Mouse (Mus musculus): ENCODE results near the gene Spta1. TPM values are rescaled to one million over a fixed set of nuclear protein-coding genes. Genes with fewer than 3 reads are reported as not detected.

Gene Spta1
- polyA plus RNA-seq (2015; fragmentation: Nextera tagmentation; extraction: Ambion mirVana) = 0.12 and 0.14 TPM in 2 replicates

DNA sequence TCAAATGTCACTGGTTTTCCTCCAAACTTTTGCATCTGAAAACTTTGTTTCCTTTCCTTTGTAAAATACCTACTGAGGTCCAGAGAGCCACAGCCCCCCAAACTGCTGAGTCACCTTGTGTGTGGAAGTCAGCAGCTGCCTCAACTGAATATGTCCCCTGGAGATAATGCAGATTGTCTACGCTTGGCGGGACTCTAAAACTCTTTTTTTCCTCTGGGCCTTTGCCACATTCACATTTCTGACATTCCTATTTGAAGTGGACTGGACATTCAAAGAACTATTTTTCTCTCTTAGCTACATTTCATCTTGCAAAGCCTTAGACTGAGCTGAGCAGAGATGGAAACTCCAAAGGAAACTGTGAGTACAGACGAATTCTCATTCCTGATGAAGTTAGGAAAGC lies at the start of gene Spta1:
Gene Spta1, plus strand, starts transcription at position 172 of the 400 bp plus-strand sequence.
- no peaks in the 10 kb centered on the region for H3K4me1 ChIP-seq (replicated peaks)
- no peaks in the 10 kb centered on the region for H3K27me3 ChIP-seq
- WGBS = 23% methylated on average over 3 of the region's 3 CpGs
- no peaks in the 10 kb centered on the region for H3K36me3 ChIP-seq
- H3K27ac ChIP-seq (replicated peaks) = no peak within 1 kb of the TSS
- H3K4me3 ChIP-seq = no peak within 1 kb of the TSS
- no peak within 1 kb of the TSS for H3K9ac ChIP-seq
- no peak within 1 kb of the TSS for H3K4me2 ChIP-seq
- ATAC-seq (ENCODE audit: low read depth) = no peak
- H3K9me3 ChIP-seq = no peaks in the 10 kb centered on the region

DNA sequence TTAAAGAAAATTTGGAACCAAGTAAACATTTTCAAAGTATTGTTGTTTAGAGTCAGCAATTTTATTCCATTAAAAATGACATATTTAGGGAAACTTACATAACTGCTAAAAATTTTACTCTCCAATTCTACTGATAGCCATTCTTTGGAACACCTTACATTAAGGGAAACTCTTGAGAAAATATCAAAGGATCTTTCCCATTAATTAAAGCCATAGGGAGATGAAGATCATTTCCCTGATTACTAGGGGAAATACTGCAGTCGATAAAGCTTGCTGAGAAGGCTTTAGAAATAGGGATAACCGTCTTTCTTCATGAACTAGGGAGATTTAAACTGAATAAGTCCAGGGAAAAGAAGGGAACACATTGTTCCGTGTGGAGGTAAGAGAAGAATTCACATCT lies 41.4 kb upstream of the Spta1 start, which contains the start of gene Olfr424:
Gene Olfr424, plus strand, starts transcription at position 301 of the 400 bp plus-strand sequence.
- 88% methylated on average over 3 of the region's 3 CpGs for WGBS
- H3K4me2 ChIP-seq = no peak within 1 kb of the TSS
- H3K4me3 ChIP-seq = no peak within 1 kb of the TSS
- ATAC-seq (ENCODE audit: low read depth) = no peak
- H3K27ac ChIP-seq (replicated peaks) = no peak within 1 kb of the TSS
- no peak within 1 kb of the TSS for H3K9ac ChIP-seq
- H3K27me3 ChIP-seq = no peaks in the 10 kb centered on the region
- no peaks in the 10 kb centered on the region for H3K9me3 ChIP-seq
- no peaks in the 10 kb centered on the region for H3K36me3 ChIP-seq
- no peaks in the 10 kb centered on the region for H3K4me1 ChIP-seq (replicated peaks)

DNA sequence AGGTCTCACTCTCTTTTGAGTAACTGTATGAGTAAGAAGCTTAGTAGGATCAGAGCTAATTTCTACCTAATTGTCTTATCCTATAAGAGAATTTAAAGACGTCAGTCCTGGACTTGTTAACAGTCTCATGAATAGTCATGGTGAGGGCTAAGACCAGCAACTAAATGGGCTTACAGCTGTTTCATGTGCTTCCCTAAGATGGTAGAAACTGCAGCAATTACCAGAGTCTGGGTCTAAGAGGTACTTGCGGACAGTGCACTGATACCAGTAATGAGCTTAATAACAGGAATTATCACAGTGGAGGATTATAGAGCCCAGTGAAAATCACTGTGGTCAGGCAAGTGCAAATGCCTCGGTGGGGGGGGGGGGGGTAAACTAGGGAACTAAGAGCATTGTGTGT lies 40.6 kb upstream of the Spta1 start:
- WGBS = 77% methylated on average over 3 of the region's 3 CpGs
- Histone ChIP-seq H3K27ac (replicated peaks) (no peak overlapping the region), H3K4me2 (no peak overlapping the region), H3K9ac (no peak overlapping the region), H3K9me3 (no peaks in the 10 kb centered on the region), H3K27me3 (no peaks in the 10 kb centered on the region), H3K4me1 (replicated peaks) (no peaks in the 10 kb centered on the region), H3K4me3 (no peak overlapping the region), H3K36me3 (no peaks in the 10 kb centered on the region)
- no peak for ATAC-seq (ENCODE audit: low read depth)

DNA sequence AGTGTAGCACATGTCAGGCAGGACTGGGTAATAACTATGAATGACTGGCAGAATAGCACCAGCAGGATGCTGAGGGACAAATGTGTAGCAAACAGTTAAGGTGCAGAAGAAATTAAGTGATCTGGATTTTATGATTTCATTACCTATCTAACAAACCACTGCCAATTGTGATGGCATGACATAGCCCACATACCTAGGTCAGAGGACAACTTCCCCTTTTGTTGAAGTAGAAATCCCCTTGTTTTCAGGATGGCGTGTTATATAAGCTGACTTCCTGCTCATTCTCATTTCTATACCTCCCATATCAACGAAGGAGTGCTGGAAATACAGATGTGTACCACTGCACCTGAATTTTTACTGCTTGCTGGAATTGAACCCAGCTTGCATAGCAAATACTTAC lies 31.2 kb upstream of the Spta1 start:
- ATAC-seq (ENCODE audit: low read depth) = no peak
- H3K4me3 ChIP-seq = no peak overlapping the region
- no peaks in the 10 kb centered on the region for H3K9me3 ChIP-seq
- H3K4me2 ChIP-seq = no peak overlapping the region
- no peaks in the 10 kb centered on the region for H3K27me3 ChIP-seq
- WGBS = 79% methylated on average over 2 of the region's 2 CpGs
- no peaks in the 10 kb centered on the region for H3K36me3 ChIP-seq
- H3K9ac ChIP-seq = no peak overlapping the region
- no peak overlapping the region for H3K27ac ChIP-seq (replicated peaks)
- no peaks in the 10 kb centered on the region for H3K4me1 ChIP-seq (replicated peaks)

DNA sequence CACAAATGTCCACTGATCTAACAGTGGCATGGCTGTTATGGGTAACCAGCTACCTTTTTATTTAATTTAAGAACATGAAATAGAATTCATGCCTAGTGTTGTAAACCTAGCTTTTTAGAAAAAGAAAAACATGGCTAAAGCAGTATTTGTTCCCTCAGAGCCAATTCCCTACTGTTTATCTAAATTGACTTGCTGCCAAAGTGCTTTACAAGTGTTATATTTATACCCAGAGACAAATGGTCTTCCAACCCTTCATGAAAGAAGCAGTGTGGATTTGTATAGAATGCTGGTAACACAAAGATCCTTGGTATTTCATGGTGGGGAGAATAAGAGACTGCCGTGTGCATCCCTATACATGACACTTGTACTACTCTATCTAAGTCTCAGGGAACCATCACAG lies 25.9 kb upstream of the Spta1 start:
- Histone ChIP-seq H3K27ac (replicated peaks) (no peak overlapping the region), H3K4me3 (no peak overlapping the region), H3K9ac (no peak overlapping the region), H3K4me2 (no peak overlapping the region), H3K36me3 (no peaks in the 10 kb centered on the region), H3K27me3 (no peaks in the 10 kb centered on the region), H3K9me3 (no peaks in the 10 kb centered on the region), H3K4me1 (replicated peaks) (no peaks in the 10 kb centered on the region)
- no peak for ATAC-seq (ENCODE audit: low read depth)
- 75% methylated on average over 1 of the region's 1 CpGs for WGBS

DNA sequence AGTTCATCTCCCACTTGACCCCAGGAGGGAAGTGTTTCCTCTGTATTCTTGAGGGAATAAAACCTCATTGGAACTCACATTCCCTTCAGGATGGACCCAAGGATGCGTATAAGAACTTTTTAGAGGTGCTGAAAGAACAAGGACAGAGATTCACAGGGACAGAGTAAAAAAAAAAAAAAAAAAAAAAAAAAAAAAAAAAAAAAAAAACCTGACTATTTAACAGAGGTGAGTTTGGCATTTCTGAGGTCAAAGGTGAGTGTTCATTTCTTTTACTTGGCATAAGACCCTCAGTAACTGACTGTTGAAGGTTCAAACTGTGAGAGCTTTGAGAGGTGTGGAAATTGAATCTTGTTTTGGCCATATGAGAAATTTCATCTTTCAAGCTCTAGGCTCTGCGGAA lies 23.3 kb upstream of the Spta1 start:
- no peak for ATAC-seq (ENCODE audit: low read depth)
- H3K9ac ChIP-seq = no peak overlapping the region
- no peaks in the 10 kb centered on the region for H3K9me3 ChIP-seq
- H3K36me3 ChIP-seq = no peaks in the 10 kb centered on the region
- 95% methylated on average over 2 of the region's 2 CpGs for WGBS
- H3K27ac ChIP-seq (replicated peaks) = no peak overlapping the region
- no peak overlapping the region for H3K4me2 ChIP-seq
- no peak overlapping the region for H3K4me3 ChIP-seq
- H3K27me3 ChIP-seq = no peaks in the 10 kb centered on the region
- H3K4me1 ChIP-seq (replicated peaks) = no peaks in the 10 kb centered on the region

DNA sequence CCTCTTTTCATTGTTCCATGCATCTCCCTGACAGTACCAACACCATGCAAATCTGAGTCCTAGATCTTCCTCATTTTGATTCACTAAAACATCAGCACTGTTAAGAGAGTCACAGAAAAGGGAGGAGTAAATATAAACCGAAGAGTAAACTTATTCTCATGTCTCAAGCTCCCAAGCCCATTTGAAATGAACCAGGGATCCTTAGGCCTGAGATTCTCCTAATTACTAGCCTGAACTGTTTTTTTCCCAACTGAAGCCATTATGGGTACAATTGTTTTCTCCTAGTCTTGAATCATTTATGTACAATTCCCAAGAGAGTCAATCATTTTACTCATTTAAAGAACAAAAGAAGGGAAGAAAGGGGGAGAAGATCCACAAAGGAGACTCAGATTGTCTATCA lies 17.2 kb upstream of the Spta1 start, which contains the start of gene Olfr420:
Gene Olfr420, plus strand, starts transcription at position 301 of the 400 bp plus-strand sequence.
- ATAC-seq (ENCODE audit: low read depth) = no peak
- no peaks in the 10 kb centered on the region for H3K27me3 ChIP-seq

DNA sequence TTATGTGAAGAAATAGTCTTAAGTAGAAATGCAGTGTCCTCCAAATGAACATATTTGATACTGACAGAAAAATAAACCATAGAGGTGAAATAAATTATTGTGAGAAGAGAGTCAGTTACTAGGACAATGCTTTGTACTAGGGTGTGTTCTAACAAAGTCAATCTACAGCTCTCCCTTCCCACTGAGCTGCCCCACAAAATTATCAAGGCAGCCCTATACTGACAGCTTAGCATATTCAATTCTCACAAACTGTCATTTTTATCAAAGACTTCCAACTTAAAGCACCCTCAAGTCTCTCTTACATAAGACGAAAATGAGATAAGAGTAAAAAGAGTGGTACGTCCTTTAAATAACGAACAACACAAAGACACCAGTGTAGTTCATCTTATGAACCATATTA lies 15.0 kb upstream of the Spta1 start:
- no peak overlapping the region for H3K4me2 ChIP-seq
- H3K27me3 ChIP-seq = no peaks in the 10 kb centered on the region
- H3K4me3 ChIP-seq = no peak overlapping the region
- no peak for ATAC-seq (ENCODE audit: low read depth)
- 91% methylated on average over 3 of the region's 3 CpGs for WGBS
- H3K27ac ChIP-seq (replicated peaks) = no peak overlapping the region
- no peak overlapping the region for H3K9ac ChIP-seq
- no peaks in the 10 kb centered on the region for H3K9me3 ChIP-seq
- no peaks in the 10 kb centered on the region for H3K4me1 ChIP-seq (replicated peaks)
- no peaks in the 10 kb centered on the region for H3K36me3 ChIP-seq

More for the DNA sequence above, 17.2 kb upstream of the Spta1 start, which contains the start of gene Olfr420:
- Histone ChIP-seq H3K9ac (no peak within 1 kb of the TSS), H3K4me3 (no peak within 1 kb of the TSS), H3K27ac (replicated peaks) (no peak within 1 kb of the TSS), H3K4me1 (replicated peaks) (no peaks in the 10 kb centered on the region), H3K4me2 (no peak within 1 kb of the TSS), H3K36me3 (no peaks in the 10 kb centered on the region), H3K9me3 (no peaks in the 10 kb centered on the region)
- 86% methylated on average over 1 of the region's 1 CpGs for WGBS

DNA sequence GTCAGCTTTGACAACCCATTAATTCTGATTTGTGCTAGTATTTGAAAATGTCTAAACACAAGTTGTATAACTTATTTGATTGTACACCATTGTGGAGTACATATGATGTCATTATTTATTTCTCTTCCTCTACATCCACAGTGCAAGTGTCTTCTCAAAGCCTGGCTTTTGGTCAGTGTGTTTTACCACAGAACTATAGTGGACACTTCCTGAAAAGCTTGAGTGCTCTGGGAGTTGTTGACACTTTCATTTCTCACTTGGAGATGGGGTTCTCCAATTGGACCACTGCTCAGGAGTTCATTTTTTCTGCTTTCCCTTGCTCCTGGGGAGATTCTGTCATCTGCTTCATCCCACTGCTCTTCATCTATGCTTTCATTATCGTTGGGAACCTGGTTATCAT lies 14.1 kb upstream of the Spta1 start:
- no peaks in the 10 kb centered on the region for H3K9me3 ChIP-seq
- no peaks in the 10 kb centered on the region for H3K4me1 ChIP-seq (replicated peaks)
- ATAC-seq (ENCODE audit: low read depth) = no peak
- H3K27ac ChIP-seq (replicated peaks) = no peak overlapping the region
- no peaks in the 10 kb centered on the region for H3K36me3 ChIP-seq
- H3K9ac ChIP-seq = no peak overlapping the region
- no peak overlapping the region for H3K4me3 ChIP-seq
- WGBS = 84% methylated on average over 1 of the region's 1 CpGs
- H3K4me2 ChIP-seq = no peak overlapping the region
- H3K27me3 ChIP-seq = no peaks in the 10 kb centered on the region

DNA sequence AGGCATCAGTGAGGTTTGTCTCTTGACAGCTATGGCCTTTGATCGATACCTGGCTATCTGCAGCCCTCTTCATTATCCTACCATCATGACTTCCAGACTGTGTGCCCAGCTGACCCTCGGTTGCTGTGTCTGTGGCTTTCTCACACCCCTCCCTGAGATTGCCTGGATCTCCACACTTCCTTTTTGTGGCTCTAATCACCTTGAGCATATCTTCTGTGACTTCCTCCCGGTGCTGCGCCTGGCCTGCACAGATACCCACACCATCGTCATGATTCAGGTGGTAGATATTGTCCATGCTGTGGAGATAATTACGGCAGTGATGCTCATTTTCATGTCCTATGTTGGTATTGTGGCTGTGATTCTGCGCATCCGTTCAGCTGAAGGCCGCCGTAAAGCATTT lies 13.5 kb upstream of the Spta1 start:
- no peaks in the 10 kb centered on the region for H3K27me3 ChIP-seq
- H3K9me3 ChIP-seq = no peaks in the 10 kb centered on the region
- no peak overlapping the region for H3K9ac ChIP-seq
- no peak overlapping the region for H3K4me2 ChIP-seq
- no peaks in the 10 kb centered on the region for H3K36me3 ChIP-seq
- no peaks in the 10 kb centered on the region for H3K4me1 ChIP-seq (replicated peaks)
- no peak overlapping the region for H3K27ac ChIP-seq (replicated peaks)
- ATAC-seq (ENCODE audit: low read depth) = no peak
- 91% methylated on average over 10 of the region's 10 CpGs for WGBS
- no peak overlapping the region for H3K4me3 ChIP-seq

DNA sequence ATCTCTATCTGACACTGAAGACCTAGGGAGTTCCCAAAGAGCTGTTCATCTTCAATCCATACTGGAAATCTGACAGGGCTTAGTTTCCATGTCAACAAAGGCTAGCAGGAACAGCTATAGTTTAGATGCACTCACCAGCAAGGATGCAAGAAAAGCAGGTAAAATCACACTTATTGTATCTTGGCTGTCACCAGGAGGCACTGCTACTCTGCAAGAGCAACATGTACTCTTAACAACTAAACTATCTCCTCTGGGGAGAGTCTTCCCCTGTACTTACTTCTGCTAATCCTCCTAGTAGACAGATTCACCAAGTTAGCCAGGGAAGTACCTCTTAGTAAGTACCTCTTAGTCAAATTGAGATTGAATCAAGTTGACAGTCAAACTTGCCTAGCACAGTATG lies 3.6 kb upstream of the Spta1 start:
- Histone ChIP-seq H3K27me3 (no peaks in the 10 kb centered on the region), H3K36me3 (no peaks in the 10 kb centered on the region), H3K9ac (no peak overlapping the region), H3K4me3 (no peak overlapping the region), H3K9me3 (no peaks in the 10 kb centered on the region), H3K27ac (replicated peaks) (no peak overlapping the region), H3K4me1 (replicated peaks) (no peaks in the 10 kb centered on the region), H3K4me2 (no peak overlapping the region)
- no peak for ATAC-seq (ENCODE audit: low read depth)

DNA sequence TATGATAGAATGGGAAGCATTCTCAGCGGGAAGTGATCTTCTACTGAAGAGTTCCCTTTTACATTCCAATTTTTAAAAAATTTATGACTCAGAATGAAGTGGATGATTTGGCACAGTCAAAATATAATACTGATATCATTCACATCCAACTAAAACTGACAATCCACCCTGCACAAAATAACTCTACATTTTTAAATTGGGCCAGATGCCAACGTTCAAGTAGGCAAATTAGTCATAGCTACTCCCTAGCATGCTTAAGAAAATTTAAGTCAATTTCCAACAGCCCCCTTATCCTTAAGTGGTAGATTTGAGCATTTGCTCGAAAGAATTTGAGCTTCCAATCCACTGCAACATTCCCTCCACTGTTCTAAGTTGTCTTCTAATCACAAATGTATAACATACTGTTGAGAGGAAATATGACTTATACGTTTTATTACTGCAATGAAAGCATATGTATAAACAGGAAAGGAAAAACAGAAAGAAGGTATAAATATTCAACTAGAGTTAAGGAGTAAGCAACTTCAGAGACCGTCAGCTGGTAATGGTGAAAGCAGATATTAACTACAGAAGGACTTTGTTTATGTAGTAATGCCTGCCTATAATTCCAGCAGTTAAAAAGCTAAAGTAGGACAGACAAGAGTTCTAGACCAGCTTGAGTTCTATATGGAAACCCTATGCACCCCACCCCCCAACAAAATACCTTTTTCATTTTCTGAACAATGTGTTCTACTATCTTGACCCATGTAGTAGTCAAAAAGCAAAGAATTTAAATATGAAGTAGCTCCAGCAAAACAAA lies 1.7 kb upstream of the Spta1 start:
- ATAC-seq (ENCODE audit: low read depth) = no peak
- Histone ChIP-seq H3K9me3 (no peaks in the 10 kb centered on the region), H3K4me1 (replicated peaks) (no peaks in the 10 kb centered on the region), H3K27ac (replicated peaks) (no peak overlapping the region), H3K4me3 (no peak overlapping the region), H3K9ac (no peak overlapping the region), H3K36me3 (no peaks in the 10 kb centered on the region), H3K4me2 (no peak overlapping the region), H3K27me3 (no peaks in the 10 kb centered on the region)
- 91% methylated on average over 5 of the region's 5 CpGs for WGBS

DNA sequence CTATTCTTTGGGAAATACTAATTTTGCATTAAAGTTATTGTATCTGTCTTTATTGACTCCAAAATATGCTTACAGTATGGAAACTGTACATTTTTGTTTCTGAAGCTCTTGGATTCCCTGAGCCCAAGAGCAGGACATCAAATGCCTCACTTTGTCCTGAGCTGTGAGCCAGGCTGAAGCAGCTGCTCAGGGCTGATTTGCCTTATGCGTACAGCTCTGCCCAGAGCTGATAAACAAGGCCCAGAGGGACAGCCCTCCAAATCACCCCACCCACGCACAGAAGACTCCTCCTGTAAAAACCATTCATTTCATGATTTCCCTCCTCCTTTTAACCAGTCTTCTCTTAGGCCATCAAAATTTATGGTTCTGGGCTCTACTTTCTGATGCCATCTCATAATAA lies 1.0 kb upstream of the Spta1 start:
- no peaks in the 10 kb centered on the region for H3K4me1 ChIP-seq (replicated peaks)
- no peak overlapping the region for H3K27ac ChIP-seq (replicated peaks)
- no peak overlapping the region for H3K4me2 ChIP-seq
- no peak for ATAC-seq (ENCODE audit: low read depth)
- no peaks in the 10 kb centered on the region for H3K9me3 ChIP-seq
- no peak overlapping the region for H3K9ac ChIP-seq
- whole genome bisulfite sequencing = 45% methylated on average over 2 of the region's 2 CpGs
- no peaks in the 10 kb centered on the region for H3K36me3 ChIP-seq
- no peak overlapping the region for H3K4me3 ChIP-seq
- H3K27me3 ChIP-seq = no peaks in the 10 kb centered on the region
